ENCODE assay signal across 7 mouse cellular contexts in the genomic region with DNA sequence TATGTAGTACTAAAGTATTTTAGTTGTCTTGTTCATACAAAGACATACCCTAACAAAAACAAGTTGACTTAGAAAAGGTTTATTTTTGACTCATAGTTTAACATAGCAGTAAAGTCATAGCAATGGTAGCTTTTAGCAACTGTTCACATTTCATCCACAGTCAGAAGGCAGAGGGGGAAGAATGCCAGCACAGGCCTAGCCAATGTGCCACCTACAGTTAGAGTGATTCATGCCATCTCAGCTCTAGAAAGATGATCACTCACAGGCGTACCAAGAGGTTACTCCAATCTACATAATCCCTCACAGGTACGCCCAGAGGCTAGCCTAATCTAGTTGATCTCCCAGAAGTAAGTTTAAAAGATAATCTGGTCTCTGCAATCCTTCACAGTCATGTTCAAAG.
"Had no signal": no experiment of that assay in that cellular context is flagged by ENCODE, and none has a peak within 500 bp of the region (broad histone marks: within the 10 kb centered on the region; RNA-seq: fewer than 3 reads in every experiment).

No protein-coding gene starts in this region.

- DNase-seq: kidney, adult 18-20 months; kidney, postnatal 10 days; kidney, postnatal 4 days; lung, adult 2 months; lung, postnatal 36 days; thymus, adult 18-20 months; thymus, postnatal 14 days had no signal
